Mouse (Mus musculus): ENCODE results near the gene Asb18. TPM values are rescaled to one million over a fixed set of nuclear protein-coding genes. Genes with fewer than 3 reads are reported as not detected.

Asb18 gene
- polyA plus RNA-seq, 1 experiment from 2014 or later, result not detected

DNA sequence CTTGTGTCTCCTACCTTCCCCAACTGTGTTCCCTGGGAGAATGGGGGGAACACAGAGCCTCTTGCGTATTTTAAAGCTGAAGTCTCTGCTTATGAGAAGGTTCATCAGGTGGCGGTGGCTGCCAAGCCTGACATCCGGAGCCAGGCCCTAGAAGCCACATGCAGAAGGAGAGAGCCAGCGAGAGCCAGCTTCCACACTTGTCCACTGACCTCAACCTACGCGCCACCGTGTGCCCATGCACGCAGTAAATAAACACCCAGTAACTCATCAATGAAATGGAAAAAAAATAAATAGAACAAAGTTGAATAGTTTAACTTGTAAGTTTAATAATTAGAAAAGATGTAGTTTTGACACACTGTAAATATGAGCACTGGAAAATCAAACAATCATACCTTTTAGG, 104.7 kb downstream of the Asb18 start:
- Histone ChIP-seq H3K4me2 (replicated peaks; ENCODE audit: low read depth, low read length) (no peak overlapping the region), H3K4me3 (ENCODE audit: low read length) (no peak overlapping the region), H3K27me3 (ENCODE audit: control insufficient read depth, insufficient read depth, low read length) (no peaks in the 10 kb centered on the region), H3K4me1 (ENCODE audit: control insufficient read depth, insufficient read depth, low read length) (peaks cover 3% of the 10 kb centered on the region; the same call in 1 of the 2 replicates), H3K27ac (ENCODE audit: low read depth, low read length) (no peak overlapping the region), H3K9ac (ENCODE audit: low read depth, low read length) (no peak overlapping the region), H3K36me3 (ENCODE audit: control insufficient read depth, insufficient read depth, low read length) (no peaks in the 10 kb centered on the region), H3K9me3 (ENCODE audit: control insufficient read depth, low read length) (peaks cover 6% of the 10 kb centered on the region; the same call in 1 of the 2 replicates)
- ATAC-seq (ENCODE audit: low FRiP score, low TSS enrichment), result no peak
- WGBS, result 84% methylated on average over 8 of the region's 8 CpGs

DNA sequence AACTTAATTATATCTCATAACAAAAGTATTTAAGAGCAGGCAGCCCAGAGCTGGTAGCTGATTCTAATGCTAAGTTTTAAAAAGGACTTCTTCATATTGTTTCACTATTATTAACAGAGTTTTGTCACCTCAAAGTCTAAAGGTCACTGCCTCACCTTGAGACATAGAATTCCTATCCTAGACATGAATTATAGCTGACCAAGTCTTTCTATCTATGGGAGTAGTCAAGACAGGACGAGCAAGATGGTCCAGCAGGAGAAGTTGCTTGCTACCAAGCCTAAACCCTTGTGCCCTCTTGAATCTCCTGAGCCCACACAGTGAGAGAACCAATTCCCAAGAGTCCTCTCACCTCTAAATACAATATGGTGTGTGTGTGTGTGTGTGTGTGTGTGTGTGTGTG, 111.8 kb downstream of the Asb18 start:
- Histone ChIP-seq H3K4me3 (ENCODE audit: low read length) (no peak overlapping the region), H3K9ac (ENCODE audit: low read depth, low read length) (no peak overlapping the region), H3K36me3 (ENCODE audit: control insufficient read depth, insufficient read depth, low read length) (no peaks in the 10 kb centered on the region), H3K4me1 (ENCODE audit: control insufficient read depth, insufficient read depth, low read length) (no peaks in the 10 kb centered on the region), H3K27ac (ENCODE audit: low read depth, low read length) (no peak overlapping the region), H3K27me3 (ENCODE audit: control insufficient read depth, insufficient read depth, low read length) (no peaks in the 10 kb centered on the region), H3K9me3 (ENCODE audit: control insufficient read depth, low read length) (peaks cover 6% of the 10 kb centered on the region; the same call in 1 of the 2 replicates), H3K4me2 (replicated peaks; ENCODE audit: low read depth, low read length) (no peak overlapping the region)
- 57% methylated on average over 1 of the region's 1 CpGs for WGBS
- no peak for ATAC-seq (ENCODE audit: low FRiP score, low TSS enrichment)

GRCm38 (mm10) chr1:89902236-89902635, 112.2 kb downstream of the Asb18 start:
- Histone ChIP-seq H3K4me1 (ENCODE audit: control insufficient read depth, insufficient read depth, low read length) (no peaks in the 10 kb centered on the region), H3K9me3 (ENCODE audit: control insufficient read depth, low read length) (peaks cover 6% of the 10 kb centered on the region; the same call in 1 of the 2 replicates), H3K27ac (ENCODE audit: low read depth, low read length) (no peak overlapping the region), H3K27me3 (ENCODE audit: control insufficient read depth, insufficient read depth, low read length) (no peaks in the 10 kb centered on the region), H3K36me3 (ENCODE audit: control insufficient read depth, insufficient read depth, low read length) (no peaks in the 10 kb centered on the region), H3K9ac (ENCODE audit: low read depth, low read length) (no peak overlapping the region), H3K4me2 (replicated peaks; ENCODE audit: low read depth, low read length) (no peak overlapping the region), H3K4me3 (ENCODE audit: low read length) (no peak overlapping the region)
- ATAC-seq (ENCODE audit: low FRiP score, low TSS enrichment), result no peak
- 97% methylated on average over 2 of the region's 2 CpGs for WGBS

DNA sequence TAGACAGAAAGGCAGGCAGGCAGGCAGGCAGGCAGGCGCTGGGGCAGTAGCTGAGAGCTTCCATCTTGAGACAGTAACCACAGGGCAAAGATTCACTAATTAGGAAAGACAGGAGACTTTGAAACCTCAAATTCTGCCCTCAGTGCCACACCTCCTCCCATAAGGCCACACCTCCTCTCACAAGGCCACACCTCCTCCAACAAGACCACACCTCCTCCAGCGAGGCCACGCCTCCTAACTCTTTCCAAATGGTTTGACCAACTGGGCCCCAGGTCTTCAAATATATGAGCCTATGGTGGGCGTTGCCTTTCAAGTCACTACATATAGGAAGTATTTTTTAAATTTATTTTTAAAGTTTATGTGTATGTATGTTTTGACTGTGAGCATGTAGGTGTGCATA, 113.1 kb downstream of the Asb18 start:
- no peak overlapping the region for H3K27ac ChIP-seq (ENCODE audit: low read depth, low read length)
- 85% methylated on average over 4 of the region's 4 CpGs for WGBS
- H3K4me3 ChIP-seq (ENCODE audit: low read length), result no peak overlapping the region

More for the DNA sequence above, 113.1 kb downstream of the Asb18 start:
- no peak overlapping the region for H3K9ac ChIP-seq (ENCODE audit: low read depth, low read length)
- no peaks in the 10 kb centered on the region for H3K36me3 ChIP-seq (ENCODE audit: control insufficient read depth, insufficient read depth, low read length)
- ATAC-seq (ENCODE audit: low FRiP score, low TSS enrichment), result no peak
- H3K27me3 ChIP-seq (ENCODE audit: control insufficient read depth, insufficient read depth, low read length), result no peaks in the 10 kb centered on the region
- no peaks in the 10 kb centered on the region for H3K4me1 ChIP-seq (ENCODE audit: control insufficient read depth, insufficient read depth, low read length)
- no peaks in the 10 kb centered on the region for H3K9me3 ChIP-seq (ENCODE audit: control insufficient read depth, low read length)
- H3K4me2 ChIP-seq (replicated peaks; ENCODE audit: low read depth, low read length), result no peak overlapping the region

Other genes with a start within 250 kb of the Asb18 start
- 0.10 and 0.18 TPM in 2 replicates for gene Gbx2, start 83.5 kb downstream of the Asb18 start, polyA plus RNA-seq (2014; fragmentation: Nextera tagmentation; extraction: Ambion mirVana)
- 0.27 and 0.31 TPM in 2 replicates for gene Iqca, start 138.7 kb upstream of the Asb18 start, polyA plus RNA-seq (2014; fragmentation: Nextera tagmentation; extraction: Ambion mirVana)
- 50.5 and 56.4 TPM in 2 replicates for gene Ackr3, start 189.3 kb upstream of the Asb18 start, polyA plus RNA-seq (2014; fragmentation: Nextera tagmentation; extraction: Ambion mirVana)

Measured in kidney, embryonic 14.5 days (tissue).